Mouse (Mus musculus) gastrocnemius, postnatal 10 days (tissue): Measurements from ENCODE around the gene Rab3il1. TPM values are rescaled to one million over a fixed set of nuclear protein-coding genes. Genes with fewer than 3 reads are reported as not detected.
A peak's percentile ranks its signal among the peaks of the same experiment; 100 is the strongest.

Source experiments
- DNase-seq: peaks from one replicate; pipeline ENCODE4 v3.0.0; 2021; ENCODE audit warnings: mixed read lengths
- total RNA-seq, 2 experiments: library from RNA; stranded (reverse); gene quantifications; 2 replicates each; pipeline ENCODE4 v1.2.3; 2021

Gene Rab3il1
- total RNA-seq, 2 experiments from 2014 or later, result 15.0 to 18.9 TPM

- peak; percentile 47 for DNase-seq
Measured at GRCm38 (mm10) chr19:10013348-10013747, 11.9 kb downstream of the Rab3il1 start.

- DNase-seq, result peak; percentile 49
Measured at GRCm38 (mm10) chr19:10013913-10014312, 12.4 kb downstream of the Rab3il1 start.

DNA sequence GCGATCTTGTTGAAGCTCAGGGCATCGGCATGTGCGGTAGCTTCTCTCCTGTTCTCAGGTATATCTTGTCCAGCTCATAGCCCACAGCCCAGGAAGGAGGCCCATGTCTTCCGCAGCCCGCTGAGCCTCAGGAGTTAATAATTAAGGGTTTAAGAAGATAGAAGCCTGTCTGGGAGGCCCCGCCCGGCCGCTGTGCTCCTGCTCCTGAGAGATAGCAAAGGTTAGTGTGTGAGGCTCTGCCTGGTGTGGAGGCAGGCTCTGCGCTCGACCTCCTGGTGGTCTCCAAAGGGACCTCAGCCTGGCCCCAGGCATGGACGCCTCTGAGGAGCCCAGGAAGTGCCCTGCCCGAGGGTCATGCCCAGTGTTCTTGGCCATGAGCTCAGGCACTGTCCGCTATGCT lies 13.4 kb downstream of the Rab3il1 start:
- DNase-seq, result no peak

DNA sequence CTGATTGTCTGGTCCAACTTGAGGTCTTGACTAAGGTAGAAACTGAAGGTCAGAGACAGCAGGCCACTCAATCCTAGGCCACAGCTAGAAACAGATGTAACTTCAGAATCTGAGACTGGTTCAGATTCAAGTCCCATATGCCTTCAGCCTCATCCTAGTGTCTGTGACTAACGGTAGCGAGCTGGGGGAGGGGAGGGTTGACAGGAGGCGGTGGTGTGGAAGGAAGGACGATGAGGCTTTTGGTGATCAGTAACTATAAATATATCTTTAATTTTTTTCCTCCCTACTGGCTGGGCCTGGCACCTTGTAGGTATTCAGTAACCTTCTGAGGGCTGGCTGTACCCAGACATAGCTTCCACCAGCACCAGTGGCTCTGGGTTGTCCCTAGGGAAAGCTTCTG lies 14.0 kb downstream of the Rab3il1 start:
- DNase-seq, result no peak

DNA sequence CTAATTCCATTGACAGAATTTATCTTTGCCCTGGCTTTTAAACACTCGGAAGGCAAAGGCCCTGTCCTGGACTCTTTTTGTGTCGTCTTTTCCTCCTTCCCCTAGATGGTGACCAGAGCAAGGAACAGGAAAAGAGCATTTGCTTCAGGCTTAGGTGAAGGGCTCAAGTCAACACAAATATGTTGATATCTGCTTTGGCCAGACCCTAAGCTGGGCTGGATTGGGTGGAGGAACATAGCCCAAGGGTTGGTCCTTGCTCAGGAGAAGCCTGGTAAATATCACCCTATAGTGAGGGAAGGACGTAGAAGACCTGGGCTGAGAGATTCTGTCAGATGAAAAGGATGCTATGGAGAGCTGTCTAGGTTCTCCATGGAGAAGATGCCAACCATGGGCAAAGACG lies 14.7 kb downstream of the Rab3il1 start:
- DNase-seq, result no peak

- peak; percentile 93 for DNase-seq
Measured at GRCm38 (mm10) chr19:10017637-10018526, 16.4 kb downstream of the Rab3il1 start.

DNA sequence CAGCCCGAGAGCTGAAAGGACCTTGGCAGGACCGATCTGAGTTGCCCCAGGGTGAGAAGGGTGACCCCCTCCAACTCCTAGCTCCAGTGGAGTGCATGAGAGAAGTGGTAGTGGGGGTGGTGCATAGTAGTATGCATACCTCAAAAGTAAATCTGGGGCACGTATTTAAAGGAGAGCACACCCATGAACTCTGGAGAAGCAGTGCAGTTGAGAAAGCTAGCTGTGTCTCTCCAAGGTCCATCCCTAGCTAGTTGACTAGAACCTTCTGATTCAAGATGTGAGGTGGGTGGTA lies 17.0 kb downstream of the Rab3il1 start:
- no peak for DNase-seq

DNA sequence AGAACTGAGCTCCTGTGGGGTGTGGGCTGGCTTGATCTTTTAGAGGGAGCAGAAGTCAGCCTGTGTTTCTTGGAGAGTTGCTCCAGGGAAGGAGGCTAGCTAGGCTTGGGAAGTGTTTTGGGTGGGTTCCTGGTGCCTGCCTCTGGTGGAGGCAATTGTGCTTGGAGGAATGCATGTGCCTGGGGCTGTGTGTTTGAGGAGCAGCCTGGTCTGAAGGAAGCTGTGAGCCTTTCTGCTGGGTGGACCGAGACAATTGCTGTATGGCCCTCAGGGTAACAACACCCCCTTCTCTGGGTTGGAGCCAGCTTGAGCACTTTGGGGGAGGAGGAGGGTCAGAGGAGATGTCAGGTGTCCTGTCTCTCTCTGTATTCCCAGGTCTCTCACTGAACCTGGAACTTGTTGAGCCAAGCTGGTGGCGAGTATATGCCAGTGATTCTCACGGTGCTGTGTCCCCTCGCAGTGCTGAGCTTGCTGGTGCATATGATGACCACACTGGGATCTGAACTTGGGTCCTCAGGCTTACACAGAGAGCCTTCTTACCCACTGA lies 17.8 kb downstream of the Rab3il1 start:
- no peak for DNase-seq

GRCm38 (mm10) chr19:10021981-10022380 lies 20.5 kb downstream of the Rab3il1 start:
- DNase-seq, result no peak

- DNase-seq, result no peak
Measured at GRCm38 (mm10) chr19:10022414-10023303, 21.2 kb downstream of the Rab3il1 start.

GRCm38 (mm10) chr19:10023304-10023758 lies 21.9 kb downstream of the Rab3il1 start:
- no peak for DNase-seq

GRCm38 (mm10) chr19:10025169-10025875 lies 23.9 kb downstream of the Rab3il1 start:
- peak; percentile 58 for DNase-seq

DNA sequence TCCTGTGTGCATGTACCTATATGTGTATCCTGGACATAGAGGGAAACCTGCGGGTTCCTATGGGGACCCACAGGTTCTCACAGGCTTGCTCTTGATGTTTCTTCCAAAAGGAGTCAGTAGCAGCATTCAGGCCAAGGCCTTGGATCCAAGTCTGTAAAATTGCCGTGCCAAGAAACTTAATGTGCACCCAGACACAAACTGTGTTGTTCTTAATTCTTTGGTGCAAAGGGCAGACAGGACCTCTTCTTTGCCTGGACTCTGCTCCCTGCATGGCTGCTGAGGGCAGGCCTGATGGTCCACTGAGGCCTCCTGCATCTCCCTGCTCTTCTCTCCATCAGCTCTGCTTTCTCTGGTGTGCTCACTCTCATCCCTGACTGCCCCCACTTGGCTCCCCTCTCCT lies 28.3 kb downstream of the Rab3il1 start:
- no peak for DNase-seq

DNA sequence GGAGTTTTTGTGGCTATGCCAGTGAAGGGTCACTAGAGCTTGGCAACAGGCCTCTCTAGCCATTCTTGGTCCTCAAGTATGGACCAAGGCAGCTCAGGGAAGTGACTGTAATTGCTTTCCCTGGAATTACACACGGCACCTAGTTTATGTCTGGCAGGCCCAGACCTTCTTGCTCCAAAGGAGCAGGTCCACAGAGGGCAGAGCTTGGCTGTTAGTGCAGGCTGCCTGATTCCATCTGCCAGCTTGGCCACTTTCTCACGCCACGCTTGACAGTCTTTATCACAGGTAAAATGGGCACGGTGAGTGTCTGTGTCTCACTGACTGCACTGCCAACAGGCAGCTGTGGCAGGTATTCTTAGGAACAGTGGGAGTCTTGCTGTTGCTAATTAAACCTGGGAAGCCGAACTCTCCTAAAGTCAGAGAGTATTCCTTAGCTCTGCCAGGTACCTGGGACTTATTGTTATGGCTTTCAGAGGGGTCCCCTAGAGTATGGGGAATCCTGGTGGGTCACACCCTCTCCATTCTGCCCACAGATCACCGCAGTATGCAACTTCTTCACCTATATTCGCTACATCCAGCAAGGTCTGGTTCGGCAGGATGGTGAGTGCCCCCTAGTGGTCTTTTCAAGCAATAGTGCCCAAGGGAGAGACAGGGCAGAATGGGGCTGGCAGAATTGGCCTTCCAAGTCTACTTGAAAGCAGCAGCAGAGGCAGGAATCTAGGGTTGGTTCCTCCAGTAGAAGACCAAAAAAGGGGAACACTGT lies 31.9 kb downstream of the Rab3il1 start:
- DNase-seq, result peak; percentile 43

DNA sequence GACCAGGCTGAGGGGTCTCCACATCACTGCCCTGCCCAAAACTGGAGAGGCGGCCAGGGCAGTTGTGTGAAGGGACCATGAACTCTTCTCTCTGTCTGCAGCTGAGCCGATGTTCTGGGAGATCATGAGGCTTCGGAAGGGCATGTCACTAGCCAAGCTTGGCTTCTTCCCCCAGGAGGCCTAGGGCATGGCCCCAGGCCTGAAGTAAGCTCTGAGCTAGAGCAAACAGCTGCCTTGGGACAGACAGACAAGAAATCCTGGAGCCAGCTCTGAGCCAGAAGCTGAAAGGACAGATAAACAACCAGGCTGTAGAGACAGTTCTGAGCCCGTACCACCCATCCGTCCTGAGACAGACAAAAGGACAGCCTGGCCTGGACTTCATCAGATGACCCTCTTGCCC lies 32.9 kb downstream of the Rab3il1 start:
- no peak for DNase-seq

- DNase-seq, result peak; percentile 93
Measured at GRCm38 (mm10) chr19:10034785-10035447, 33.4 kb downstream of the Rab3il1 start.

GRCm38 (mm10) chr19:10037534-10037933 lies 36.1 kb downstream of the Rab3il1 start:
- DNase-seq, result no peak

DNA sequence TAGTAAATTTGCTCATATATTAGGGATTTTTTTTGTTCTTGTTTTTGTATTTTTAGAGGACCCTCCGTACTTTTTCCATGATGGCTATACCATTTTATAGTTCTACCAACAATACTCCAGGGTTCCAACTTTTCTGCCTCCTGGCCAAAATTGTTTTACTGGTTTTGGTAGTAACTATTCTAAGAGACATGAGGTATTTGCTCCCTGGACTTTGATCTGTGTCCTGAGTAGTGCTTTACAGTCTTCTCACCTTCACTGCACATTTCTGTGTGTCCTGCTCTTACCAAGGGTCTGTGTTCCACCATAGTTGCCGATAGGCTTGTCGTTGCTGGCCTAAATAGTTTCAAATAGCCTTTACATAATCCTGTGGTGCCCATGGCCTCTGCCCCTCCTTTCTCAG lies 36.9 kb downstream of the Rab3il1 start:
- no peak for DNase-seq

DNA sequence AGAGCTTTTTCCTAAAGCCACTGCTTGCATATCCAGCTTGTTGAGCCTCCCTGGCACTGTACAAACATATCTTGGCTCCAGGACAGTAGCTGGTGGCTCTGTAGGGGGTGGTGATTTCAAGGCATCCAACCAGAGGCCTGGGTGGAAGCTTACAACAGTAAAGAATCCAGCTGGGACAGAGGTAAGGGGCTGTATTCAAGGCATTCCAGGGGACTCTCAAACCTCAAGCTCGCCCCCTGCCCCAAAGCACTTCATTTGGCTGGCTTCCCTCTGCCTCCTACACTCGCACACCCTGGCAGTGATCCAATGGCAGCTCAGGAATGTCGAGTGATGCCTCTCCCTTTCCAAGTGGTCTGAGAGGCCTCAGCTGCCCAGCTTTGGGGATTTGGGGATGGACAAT lies 37.4 kb downstream of the Rab3il1 start:
- DNase-seq, result no peak

- DNase-seq, result no peak
Measured at GRCm38 (mm10) chr19:10039615-10040014, 38.1 kb downstream of the Rab3il1 start.

DNA sequence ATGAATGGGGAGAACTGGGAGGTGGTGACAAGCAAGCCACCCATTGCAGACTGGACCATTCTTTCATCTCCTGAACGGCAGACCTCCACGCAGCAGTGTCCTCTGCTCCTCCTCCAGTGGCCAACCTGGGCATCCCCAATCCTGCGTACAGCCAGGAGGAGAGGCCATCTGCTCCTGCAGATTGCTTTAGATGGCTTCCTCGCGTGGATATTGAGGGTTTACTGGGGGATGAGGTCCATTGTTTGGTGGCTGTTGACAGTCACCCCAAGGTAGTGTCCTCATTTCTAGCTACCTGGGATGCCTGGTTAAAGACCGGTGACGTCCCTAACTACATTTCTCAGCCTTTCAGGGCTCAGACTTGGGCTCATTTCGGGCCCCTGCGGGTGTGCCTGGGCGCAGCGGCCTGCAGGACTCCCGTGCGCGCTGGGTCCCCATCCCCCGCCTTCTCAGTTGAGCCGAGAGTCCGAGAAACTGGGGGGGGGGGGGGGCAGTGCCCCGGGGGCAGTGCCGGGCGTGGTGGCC lies 39.5 kb downstream of the Rab3il1 start:
- DNase-seq, result no peak
